ENCODE assay signal across 1 mouse cellular context in genomic region chr9:21154787-21155186, GRCm38 (mm10).
TF ChIP-seq lines count a peak whose summit lies in the region.

No protein-coding gene starts in this region.

TF ChIP-seq in MEL, 35 proteins besides CTCF, POLR2A, EP300 and RAD21 (continued from another document):
- TF ChIP-seq ZMIZ1 (IDR thresholded peaks at IDR 0.05; ENCODE audit: low read depth, low read length) = no peak
- TF ChIP-seq KAT2A (conservative IDR thresholded peaks at IDR 0.05; ENCODE audit: low read depth, low read length) = no peak
- no peak for TF ChIP-seq CHD2 (IDR thresholded peaks at IDR 0.05; ENCODE audit: low read length)
- no peak for TF ChIP-seq POLR2AphosphoS5 (IDR thresholded peaks at IDR 0.05; ENCODE audit: borderline replicate concordance, low read depth, low read length)
- TF ChIP-seq MAZ (IDR thresholded peaks at IDR 0.05; ENCODE audit: low read depth, low read length) = no peak
- TF ChIP-seq POLR2AphosphoS2 (IDR thresholded peaks at IDR 0.05; ENCODE audit: low read length) = no peak
- TF ChIP-seq USF1 (IDR thresholded peaks at IDR 0.05; ENCODE audit: low read depth, low read length) = no peak
- peak; percentile 72 for TF ChIP-seq RCOR1 (IDR thresholded peaks at IDR 0.05; ENCODE audit: low read depth, low read length)
- TF ChIP-seq HCFC1 (IDR thresholded peaks at IDR 0.05; ENCODE audit: low read depth, low read length) = peak; percentile 59; the same call in 1 of the 2 replicates
- 0 out of 2 replicates have a peak, but pooled peaks have one; percentile 16 for TF ChIP-seq JUND (IDR thresholded peaks at IDR 0.05; ENCODE audit: low read depth, low read length)
- TF ChIP-seq ZKSCAN1 (IDR thresholded peaks at IDR 0.05; ENCODE audit: low read depth, low read length) = no peak
